Mouse (Mus musculus) brain, embryonic 14.5 days (tissue): ENCODE measurements around the gene Ppp1r11.

Source experiments
- CTCF ChIP-seq: fragments of 200-500 bp; IDR thresholded peaks from 2 replicates; pipeline ENCODE4 v1.5.1; 2012; ENCODE audit warnings: inconsistent platforms, mild to moderate bottlenecking, moderate library complexity, borderline replicate concordance; ENCODE audit not compliant: insufficient read depth, insufficient read length; ENCODE audit errors: extremely low read depth
- POLR2A ChIP-seq: fragments of 200-500 bp; IDR thresholded peaks from 2 replicates; pipeline ENCODE4 v1.6.1; 2012; ENCODE audit warnings: mild to moderate bottlenecking, inconsistent platforms, borderline replicate concordance; ENCODE audit not compliant: poor library complexity, insufficient read depth, insufficient read length, severe bottlenecking; ENCODE audit errors: extremely low read depth

- TF ChIP-seq CTCF = no peak
- no peak for TF ChIP-seq POLR2A
Observed at GRCm38 (mm10) chr17:36958884-36959283, 7.3 kb upstream of the Ppp1r11 start.
